Mouse (Mus musculus) CD4-positive helper T cell, adult 2 months (primary cell): ENCODE results near the gene Abl2.
"Not testable (repeated sequence)": the region's sequence is repeated elsewhere in the genome, so short reads cannot be mapped to it uniquely, and the experiment has no call there.

ENCODE experiments used
- DNase-seq: peaks from one replicate; pipeline ENCODE4 v3.0.0-alpha.2; 2012; ENCODE audit warnings: low read depth, missing footprints, low spot score

Gene Abl2

GRCm38 (mm10) chr1:156558024-156558930, at the start of gene Abl2:
Gene Abl2 (plus strand): TSS chr1:156558786.
- peak; percentile 94 for DNase-seq

GRCm38 (mm10) chr1:156520136-156520780, 38.3 kb upstream of the Abl2 start:
- no peak for DNase-seq

GRCm38 (mm10) chr1:156521796-156522517, 36.6 kb upstream of the Abl2 start:
- peak; percentile 94 for DNase-seq

DNA sequence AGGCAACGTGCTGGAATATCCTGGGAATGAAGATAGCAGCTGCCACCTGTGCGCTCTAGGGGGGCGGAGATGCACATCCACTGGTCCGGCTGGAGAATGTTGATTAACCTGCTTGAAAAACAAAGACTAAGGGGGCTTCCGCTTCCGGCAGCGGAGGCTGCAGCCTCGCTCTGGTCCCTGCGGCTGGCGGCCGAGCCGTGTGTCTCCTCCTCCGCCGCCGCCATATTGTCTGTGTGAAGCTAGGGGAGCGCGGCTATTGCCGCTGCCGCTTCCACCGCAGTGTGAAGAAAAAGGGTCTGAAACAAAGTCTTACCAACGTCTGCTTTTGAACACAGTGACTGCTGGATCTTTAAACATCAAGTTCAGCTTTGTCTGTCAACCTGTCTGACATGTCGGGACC, 34.7 kb upstream of the Abl2 start, which contains the start of gene Gm10031:
Gene Gm10031 (plus strand): TSS at position 171 of the 400 bp plus-strand sequence.
- DNase-seq: not testable (repeated sequence)

DNA sequence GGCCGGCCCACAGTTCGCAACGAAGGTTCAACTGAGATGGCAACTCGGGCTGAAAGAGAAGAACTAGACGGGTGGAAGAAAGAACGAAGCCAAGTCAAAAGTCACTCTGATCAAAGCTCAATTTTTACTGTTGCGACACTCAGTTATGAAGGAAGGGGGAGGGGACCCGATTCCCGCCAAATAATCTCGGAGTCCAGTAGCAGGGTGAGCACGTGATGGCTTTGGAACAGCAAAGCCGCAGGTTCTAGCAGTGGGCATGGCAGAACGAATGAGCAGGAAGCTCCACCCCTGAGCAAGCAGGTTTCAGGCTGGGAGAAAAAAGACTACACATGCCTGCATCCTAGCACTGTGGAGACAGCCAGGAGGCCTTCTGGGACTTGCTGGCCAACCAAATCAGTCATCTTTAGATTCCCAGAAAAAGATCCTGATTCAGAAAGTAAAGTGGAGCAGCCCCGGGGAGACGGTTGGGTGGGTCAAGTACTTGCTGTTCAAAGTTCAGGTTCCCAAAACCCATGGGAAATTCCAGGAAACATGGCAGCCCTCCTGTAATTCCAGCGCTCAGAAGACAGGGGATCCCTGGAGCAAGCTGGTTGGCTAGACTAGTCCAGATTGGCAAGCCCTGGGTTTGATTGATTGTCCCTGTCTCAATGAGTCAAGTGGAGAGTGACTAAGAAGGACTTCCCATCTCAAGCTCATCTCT, 26.0 kb upstream of the Abl2 start:
- not testable (repeated sequence) for DNase-seq

- no peak for DNase-seq
These were observed 25.1 kb upstream of the Abl2 start for GRCm38 (mm10) chr1:156533483-156533882.

DNA sequence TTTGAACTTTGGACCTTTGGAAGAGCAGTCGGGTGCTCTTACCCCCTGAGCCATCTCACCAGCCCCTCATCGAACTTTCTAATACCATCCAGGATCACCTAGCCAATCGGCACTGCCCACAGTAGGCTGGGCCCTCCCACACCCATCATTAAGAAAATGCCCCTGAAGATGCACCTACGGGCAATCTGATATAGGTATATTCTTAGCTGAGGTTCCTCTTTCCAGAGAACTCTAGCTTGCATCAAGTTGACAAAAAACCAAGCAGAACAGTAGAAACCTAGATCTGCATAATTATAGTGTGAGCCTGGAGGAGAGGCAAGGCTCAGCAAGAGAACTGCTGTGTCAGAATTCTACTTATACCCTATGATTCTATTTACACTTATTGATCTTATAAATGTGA, 24.7 kb upstream of the Abl2 start:
- no peak for DNase-seq

- DNase-seq: no peak
These were observed 21.6 kb upstream of the Abl2 start for GRCm38 (mm10) chr1:156537031-156537430.

DNA sequence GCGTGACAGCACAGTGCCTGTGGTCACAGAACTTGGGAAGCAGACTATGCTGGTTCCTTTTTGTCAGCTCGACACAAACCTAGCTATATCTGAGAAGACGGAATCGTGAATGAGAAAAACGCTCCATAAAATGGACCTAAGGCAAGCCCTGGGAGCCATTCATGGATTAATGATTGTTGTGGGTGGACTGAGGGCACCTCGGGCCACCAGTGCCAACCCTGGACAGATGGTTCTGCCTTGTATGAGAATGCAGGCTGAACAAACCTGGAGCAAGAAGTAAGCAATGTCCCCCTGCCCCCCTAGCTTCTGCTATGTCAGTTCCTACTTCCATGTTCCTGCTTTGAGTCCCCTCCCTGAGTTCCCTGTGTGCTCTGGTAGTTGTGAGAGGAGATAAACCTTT, 20.9 kb upstream of the Abl2 start:
- DNase-seq: no peak

- peak; percentile 29 for DNase-seq
These were observed 20.2 kb upstream of the Abl2 start for GRCm38 (mm10) chr1:156538382-156538781.

GRCm38 (mm10) chr1:156539787-156540560, 18.6 kb upstream of the Abl2 start:
- DNase-seq: no peak

- DNase-seq: no peak
These were observed 14.6 kb upstream of the Abl2 start for GRCm38 (mm10) chr1:156543999-156544398.

DNA sequence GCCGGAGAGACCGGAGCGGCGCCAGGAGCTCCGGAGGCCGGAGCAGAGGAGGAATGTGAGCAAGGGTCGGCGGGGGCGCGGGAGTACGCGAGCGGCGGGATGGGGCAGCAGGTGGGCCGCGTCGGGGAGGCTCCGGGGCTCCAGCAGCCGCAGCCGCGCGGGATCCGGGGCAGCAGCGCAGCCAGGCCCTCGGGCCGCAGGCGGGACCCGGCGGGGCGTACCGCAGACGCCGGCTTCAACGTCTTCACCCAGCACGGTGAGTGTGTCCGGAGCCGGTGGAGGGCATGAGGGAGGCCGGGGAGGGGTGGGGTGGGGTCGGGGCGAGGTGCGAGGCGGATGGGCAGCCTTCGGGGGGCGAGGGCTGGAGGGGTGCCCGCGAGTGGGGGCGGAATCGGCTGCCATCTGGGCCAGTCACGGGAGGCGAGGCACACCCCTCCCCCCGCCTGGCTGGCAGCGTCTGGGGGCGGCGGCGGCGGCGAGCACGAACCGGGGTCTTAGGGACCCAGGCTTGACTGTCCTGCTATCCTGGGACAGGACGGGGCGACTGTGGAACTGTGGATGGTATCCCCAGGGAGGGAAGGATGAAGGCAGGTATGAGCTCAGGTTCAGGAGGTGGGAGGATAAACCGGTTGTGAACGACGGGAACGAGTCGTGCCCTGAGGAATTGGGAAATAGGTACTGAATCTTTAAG, 509 bp downstream of the Abl2 start:
- peak; percentile 44 for DNase-seq

GRCm38 (mm10) chr1:156559641-156560020, 1.0 kb downstream of the Abl2 start:
- DNase-seq: no peak

GRCm38 (mm10) chr1:156560500-156560899, 1.9 kb downstream of the Abl2 start:
- DNase-seq: no peak

DNA sequence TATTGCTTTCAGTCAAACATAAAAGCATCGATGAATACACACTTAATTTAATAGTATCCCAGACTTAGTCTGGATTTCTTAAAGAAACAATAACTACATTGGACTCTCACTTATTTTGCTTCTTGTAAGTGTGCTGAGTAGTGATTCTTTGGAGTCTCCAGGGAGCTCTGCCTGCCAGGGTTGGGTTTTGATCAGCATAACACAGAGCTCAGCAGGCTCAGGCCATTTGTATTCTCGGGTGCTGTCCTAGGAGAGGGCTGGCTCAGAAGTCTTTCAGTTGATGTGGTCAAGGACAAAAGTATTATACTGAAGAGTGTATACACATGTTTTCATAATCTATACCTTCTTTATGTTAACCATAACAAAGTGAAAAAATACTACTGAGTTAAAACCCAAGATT, 6.7 kb downstream of the Abl2 start:
- DNase-seq: no peak

DNA sequence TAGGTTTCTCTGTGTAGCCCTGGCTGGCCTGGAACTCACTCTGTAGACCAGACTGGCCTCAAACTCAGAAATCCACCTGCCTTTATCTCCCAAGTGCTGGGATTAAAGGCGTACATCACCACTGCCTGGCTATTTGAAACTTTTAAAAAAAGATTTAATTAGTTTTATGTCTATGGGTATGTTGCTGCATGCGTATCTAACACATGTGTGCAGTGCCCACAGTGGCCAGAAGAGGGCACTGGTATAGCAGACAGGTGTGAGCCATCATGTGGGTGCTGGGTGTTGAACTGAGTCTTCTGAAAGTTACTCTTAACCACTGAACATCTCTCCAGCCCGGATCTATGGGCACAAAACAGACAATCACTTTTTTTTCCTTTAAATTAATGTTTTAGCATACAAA, 7.5 kb downstream of the Abl2 start:
- DNase-seq: peak; percentile 56

DNA sequence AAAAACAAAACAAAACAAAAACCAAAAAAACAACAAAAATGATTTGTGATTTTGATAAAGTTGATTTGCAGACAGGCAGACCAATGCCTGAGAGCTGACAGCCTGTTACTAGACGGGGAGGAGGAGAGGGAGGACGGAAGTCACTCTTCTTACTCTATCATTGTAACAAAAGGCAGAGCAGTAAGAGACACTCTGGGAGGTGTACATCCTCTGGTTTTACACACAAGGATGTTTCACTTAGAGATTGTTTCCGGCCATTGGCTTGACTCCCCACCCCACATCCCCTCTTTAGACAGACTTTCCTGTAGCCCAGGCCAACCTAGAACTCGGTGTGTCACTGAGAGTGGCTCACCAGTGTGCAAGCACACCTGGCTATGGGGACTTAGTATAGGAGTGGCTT, 11.0 kb downstream of the Abl2 start:
- peak; percentile 28 for DNase-seq

- no peak for DNase-seq
These were observed 14.4 kb downstream of the Abl2 start for GRCm38 (mm10) chr1:156572952-156573351.

- no peak for DNase-seq
These were observed 22.6 kb downstream of the Abl2 start for GRCm38 (mm10) chr1:156581149-156581548.
